Mouse (Mus musculus): ENCODE measurements around the gene Rgs7.

The Rgs7 gene

DNA sequence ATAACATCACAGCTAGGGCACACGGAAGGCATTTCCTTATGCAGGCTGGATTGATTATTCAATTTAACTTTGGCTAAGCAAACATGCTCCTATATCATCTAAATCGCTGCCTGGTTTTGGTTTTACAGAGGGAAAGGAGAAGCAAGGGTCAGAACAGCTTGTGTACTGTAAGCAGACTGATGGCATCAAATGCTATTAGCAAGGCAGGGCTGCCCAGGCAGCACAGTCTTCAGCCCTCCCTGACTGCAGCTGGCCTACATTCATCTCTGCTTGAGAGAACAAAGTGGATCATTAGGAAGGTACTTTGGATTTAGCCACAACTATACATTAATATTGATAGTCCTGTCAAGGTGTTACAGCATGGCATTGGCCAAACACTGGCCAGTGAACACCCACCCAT is 65.2 kb downstream of the Rgs7 start:
- no peak for DNase-seq

DNA sequence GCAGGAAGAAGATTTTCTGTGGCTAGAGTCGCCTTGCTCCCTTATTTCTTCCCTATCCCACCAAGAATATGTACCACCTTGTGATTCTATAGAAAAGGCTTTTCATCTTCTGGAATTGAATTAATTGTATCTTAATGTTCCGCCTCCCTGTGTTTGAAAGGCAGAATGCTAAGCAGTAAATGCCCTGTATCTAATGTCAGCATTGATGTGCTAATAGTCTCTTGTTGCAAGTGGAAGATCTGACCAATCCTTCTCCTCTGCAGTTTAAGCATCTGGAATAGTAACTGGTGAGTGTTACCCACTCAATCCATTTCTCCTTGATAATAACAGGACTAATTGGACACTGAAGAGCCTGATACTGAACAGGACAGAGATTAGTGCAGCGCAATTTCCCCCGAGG is 65.9 kb downstream of the Rgs7 start:
- DNase-seq, result no peak

DNA sequence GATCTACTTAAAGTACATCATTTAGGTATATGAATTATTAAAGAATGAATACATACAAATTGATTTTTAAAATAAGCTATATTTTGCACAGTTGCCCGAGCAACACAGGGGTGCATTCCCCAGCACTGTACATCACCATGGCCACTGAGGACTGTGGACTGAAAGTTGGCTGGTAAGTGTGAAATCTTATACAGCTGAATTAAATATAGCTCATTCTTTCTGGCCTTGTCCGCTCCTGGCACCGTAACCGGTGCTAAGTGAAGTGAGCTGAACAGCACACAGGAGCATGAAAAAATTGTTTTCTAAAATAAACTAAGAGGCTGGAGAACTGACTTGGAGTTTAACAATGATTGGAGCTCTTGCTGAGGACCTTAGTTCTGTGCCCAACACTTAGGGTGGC is 71.4 kb downstream of the Rgs7 start:
- DNase-seq, result no peak

DNA sequence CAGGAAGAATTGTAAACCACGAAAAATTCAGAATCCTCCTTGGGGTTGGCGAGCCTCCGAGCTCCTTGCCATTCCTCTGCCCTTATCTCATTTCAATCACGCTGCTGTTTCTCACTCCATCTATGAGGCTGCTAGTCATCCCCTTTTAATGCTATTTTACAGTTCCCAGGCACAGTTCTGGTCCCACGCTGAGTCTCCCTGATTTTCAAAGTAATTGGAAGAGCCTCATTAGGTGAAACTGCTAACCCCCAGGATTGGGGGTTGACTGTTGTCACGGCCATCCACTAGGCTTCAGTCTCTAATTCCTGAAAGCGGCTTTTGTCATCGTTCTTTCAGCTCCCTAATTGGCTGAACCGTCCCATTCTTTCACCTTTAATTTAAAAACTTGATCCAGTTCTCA is 76.6 kb downstream of the Rgs7 start:
- no peak for DNase-seq

DNA sequence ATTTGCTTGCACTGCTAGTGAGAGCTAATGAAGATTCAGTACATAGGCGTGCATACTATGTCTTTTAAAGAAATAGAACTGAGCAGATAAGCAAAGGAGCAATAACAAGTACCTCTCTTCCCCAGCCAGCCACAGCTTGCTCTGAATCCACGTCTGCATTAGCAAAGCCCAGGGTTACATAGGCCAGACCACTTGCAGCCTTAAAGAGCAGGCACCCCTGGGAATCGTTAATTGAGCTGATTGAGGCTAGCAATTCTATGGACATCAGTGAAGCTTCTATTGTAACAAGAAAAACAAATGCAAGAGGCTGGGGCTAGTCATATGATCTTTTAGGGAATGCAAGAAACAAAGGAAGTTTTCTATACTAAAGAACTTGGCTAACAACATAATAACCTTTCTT is 81.9 kb downstream of the Rgs7 start:
- DNase-seq, result no peak

DNA sequence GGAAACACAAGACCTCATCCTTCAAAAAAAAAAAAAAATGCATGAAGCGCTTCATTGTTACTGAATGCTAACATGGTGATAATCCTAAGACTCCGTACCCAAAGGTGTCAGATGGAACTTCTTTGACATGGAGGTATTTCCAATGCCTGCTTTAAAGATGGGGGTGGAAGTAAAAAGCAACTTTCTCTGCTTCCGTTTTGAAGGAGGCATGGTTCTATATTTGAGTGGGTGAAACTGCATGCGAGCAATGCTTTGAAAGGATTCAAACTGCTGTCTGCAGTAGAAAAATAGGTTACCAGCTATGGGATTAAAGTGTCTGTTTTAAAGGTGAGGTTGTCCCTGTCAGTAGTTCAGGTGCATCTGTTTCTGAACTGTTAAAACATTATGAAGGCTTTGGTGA is 100.4 kb downstream of the Rgs7 start:
- DNase-seq, result no peak

DNA sequence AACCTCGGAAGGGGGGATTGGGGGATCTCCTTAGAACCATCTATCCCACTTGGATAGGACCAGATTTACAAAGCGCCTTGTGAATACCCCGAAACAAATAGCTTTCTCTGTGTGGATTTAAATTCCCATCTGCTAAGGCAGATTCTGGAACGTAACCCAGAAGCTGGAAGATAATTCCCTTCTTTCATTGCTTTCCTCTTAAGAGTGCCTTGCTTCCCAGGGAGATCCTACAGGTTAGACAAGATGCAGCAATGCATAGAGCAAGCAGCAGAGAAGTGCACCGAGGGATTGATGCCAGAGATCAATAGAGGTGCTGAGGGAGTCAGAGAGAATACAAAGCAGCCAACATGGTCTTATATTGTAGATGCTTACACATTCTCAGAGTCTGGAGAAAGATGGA is 103.0 kb downstream of the Rgs7 start:
- no peak for DNase-seq

DNA sequence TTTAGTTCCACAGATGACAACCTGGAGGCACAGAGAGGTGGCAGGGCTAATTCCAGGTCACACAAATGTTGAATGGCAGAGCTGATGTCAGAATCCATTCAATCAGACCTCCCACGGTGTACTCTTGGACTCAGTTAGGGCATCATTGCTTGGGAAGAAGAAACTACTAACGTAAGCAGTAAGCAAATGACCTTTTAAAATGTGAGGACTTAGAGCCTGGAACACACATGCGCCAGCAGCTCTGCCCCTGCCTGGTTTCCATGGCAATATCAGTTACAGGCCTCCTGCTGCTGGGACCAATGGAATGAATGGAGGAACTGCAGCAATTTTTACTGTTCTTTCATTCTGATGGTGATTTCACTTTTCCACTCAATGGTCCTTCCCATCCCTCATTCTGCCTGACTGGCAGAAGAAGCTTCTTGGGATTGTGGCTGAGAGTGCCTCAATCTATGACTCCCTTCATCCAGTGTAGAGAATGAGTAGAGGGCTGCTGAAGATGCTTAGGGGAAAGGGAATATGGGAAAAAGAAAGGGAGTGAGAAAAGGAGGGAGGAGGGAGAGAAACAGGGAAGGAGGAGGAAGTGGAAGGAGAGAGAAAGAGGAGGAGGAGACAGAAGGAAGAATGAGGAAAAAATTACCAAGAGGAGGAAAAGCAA is 106.6 kb downstream of the Rgs7 start:
- DNase-seq, result no peak

DNA sequence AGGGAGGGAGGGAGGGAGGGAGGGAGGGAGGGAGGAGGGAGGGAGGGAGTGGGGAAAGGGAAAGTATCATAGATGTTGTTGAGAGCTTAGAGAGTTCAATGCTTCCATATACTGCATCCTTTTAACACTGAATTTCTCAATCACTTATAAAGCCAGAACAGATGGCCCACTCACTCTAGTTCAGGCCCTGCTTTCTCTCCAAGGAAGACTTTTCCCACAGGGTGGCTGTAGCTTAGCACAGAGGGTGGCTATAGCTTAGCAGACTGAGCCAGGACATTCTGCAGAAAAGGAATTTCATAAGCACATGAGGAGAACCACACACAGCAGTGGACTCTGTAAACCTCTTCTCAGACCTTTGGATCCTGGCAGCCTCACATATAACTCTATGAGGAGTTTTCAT is 119.7 kb downstream of the Rgs7 start:
- DNase-seq, result no peak

DNA sequence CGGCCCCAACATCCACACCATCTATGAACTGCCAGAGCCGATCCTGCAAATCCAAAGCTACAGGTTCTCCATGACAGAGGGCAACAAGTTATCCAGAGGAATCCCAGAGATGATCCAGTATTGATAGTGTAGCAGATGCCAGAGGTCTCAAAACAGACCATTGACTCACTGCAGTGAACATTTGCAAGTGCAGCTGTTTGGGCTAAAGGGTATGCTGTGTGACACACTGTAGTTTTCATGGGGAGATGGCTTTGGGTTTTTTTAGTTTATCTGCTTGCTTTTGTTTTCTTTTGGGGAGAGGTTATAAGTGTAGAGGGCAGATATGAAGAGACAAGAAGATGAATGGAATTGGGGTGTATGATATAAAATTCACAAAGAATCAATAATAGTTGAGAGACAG is 124.2 kb downstream of the Rgs7 start:
- DNase-seq, result no peak

DNA sequence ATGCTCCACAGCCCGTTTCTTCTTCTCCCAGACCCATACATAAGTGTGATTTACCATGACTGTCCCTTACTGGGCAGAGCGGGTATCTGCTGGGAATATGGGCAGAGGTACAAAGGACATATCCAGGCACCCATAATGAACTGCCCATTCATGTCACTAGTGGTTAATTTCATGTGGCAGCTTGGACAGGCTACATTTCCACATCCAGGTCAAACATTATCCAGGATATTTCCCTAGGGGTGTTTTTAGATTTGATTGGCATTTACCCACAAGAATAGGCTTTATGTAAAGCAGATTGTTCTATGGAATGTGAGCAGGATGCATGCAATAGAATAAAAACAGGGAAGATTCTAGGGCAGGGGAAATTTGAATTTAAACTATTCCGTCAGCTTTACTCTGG is 128.7 kb downstream of the Rgs7 start:
- no peak for DNase-seq

DNA sequence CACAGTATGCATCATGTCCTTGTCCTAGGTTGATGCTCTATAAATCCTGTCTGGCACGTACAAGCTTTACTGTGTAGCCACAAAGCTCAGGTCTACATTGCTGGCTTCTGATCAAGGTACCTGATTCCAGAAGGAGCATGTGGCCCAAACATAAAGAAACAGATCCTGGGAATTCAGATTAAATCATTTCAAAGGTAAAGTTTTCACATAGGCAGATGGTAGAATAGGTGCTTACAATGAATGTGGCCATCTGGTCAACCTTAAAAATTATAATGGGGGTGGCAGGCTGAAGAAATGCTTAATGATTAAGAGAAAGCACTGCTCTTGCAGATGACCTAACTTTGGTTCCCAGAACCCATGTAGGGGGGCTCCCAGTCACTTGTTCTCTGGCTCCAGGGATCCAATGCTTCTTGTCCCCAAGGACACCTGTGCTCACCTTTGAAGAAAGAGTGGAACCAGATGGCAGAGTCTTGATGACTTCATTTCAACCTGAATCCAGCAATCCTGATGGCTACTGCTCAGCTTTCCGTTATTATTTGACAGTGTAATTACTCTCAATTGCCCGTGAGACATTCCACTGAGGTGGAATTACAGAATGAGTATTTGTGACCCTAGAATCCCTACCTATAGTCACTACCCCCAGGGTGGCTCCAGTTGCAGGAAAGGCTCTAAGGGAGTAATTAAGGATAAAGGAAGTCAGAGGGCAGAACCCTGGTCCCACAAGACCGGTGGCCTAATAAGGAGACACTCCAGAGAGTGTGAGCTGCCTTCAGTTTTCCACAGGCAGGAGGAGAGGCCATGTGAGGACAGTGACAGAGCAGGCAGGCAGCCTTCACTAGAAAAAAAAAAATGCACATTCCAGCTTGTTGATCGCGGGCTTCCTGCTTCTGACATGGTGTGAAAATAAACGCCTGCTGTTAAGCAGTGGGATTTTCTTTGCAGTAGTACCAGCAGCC is 132.6 kb downstream of the Rgs7 start:
- no peak for DNase-seq

DNA sequence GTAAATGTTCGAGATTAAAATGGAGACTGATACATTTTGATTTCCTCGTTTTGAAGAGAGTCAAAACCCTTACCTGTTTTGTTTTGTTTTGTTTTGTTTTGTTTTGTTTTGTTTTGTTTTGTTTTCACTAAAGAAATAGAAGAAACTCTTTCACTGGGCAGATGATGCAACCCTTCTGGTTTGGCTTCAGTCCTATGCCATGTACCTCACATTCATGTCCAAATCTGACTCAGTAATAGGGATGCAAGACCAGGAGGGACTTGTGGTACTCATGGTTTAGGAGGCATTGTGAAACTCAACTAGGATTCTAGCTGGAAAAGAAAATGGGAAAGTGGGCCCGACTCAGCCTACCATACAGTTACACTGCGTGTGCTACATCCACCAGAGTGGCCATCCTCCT is 139.4 kb downstream of the Rgs7 start:
- no peak for DNase-seq

DNA sequence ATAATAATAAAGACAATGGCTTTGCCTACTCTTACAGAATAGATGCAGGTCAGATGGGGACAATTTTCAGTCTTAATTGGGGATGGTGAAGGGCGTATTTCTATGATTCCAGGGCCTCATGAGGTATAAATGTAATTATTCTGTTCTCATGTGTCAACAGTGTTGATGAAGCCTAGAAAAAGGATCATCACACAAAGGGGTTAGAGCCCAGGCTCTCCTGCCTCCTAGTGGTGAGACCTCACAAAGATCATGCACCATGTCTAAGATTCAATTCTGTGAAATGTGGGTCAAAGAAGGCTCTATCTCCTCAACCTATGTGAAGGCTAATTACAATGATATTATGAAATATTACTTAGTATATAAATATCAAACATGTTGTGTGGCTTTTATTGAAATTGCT is 146.1 kb downstream of the Rgs7 start:
- DNase-seq, result no peak

DNA sequence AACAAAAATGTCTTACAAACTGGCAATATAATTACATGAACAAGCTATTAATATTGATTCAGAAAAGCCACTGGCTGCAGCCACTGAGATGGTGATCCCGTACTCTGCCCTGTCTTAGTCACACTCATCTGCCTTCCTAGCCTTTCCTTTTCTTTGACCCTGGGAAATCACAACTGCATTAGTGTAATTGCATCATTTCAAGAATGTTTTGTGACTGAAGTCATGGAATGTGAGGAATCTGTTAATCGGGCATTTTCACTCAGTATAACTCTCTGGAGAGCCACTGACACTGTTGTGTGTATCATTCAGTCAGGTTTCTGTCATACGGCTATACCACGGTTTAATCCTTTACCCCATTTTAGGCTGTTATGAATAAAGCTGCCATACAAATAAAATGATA is 156.1 kb downstream of the Rgs7 start:
- DNase-seq, result no peak

DNA sequence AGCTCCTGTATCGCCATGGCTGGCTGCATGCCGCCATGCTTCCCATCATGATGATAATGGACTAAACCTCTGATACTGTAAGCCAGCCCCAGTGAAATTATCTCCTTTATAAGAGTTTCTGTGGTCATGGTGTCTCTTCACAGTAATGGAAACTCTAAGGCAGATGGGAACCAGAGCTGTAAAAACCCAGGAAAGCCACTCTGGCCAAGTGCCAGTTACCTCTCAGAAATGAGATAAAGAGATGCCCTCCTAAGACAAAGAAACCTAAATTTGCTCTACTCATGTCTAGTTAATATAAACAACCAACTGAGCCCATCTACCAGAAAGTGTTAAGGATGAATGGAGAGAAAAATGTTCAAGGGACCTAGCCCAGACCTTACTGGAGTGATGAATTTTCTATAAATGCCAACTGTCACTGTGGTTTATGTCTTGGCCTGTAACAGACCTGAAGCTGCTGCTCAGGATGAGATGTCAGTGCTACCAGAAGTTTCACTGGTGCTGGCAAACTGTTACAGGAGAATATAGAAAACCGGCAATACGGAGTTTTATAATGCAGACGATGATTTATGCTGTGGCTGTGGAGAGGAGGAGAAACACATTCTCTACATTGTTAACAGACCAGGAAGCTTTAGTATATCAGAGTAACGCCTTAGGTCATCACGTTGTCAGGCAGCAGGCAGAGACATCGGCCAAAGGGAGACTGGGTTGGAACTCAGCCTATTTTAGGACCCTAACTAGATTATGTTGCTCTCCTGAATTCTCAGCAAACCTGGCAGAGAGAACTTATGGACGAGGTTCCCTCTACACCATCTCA is 159.1 kb downstream of the Rgs7 start:
- no peak for DNase-seq

DNA sequence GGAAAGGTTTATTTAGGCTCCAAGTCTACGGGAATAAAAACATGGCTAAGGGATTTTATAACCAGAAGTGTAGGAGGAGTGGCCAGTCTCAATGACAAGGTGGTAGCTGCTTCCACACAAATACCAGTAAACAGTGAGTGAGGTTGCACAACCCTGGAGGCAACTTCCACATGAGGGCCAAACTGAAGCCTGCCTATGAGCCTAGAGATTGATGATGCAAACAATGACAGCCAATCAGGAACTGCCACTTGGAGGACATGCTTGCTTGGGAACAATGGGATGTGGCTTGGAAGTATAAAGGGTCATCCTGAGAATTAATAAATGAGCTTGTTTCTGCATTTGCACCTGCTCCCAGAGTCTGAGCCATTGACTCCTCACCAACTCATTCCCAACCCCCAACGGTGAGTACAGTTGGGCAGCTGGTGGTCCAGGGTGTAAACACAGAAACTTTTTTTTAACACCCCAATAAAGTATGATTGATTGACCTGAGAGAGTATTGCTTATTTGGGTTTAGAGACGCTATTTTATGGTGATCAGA is 162.3 kb downstream of the Rgs7 start:
- DNase-seq, result no peak

DNA sequence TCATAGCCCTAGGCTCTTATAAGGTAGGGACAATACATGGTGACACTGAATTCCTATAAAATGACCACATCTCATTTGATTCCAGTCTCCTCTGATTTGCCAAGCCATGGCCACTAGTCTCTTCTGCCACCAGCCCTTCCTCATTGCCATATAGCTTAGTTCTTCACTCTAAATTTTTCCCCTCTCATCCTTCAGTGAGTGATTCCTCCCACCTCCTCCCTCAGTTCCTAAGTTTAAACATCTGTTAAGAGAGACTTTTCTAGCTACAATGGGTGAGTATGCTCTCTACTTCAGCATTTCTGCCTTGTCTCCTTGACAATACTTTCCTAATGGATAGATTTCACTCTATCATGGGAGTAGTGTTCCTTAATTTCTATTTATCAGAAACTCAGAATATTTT is 169.5 kb downstream of the Rgs7 start:
- no peak for DNase-seq

DNA sequence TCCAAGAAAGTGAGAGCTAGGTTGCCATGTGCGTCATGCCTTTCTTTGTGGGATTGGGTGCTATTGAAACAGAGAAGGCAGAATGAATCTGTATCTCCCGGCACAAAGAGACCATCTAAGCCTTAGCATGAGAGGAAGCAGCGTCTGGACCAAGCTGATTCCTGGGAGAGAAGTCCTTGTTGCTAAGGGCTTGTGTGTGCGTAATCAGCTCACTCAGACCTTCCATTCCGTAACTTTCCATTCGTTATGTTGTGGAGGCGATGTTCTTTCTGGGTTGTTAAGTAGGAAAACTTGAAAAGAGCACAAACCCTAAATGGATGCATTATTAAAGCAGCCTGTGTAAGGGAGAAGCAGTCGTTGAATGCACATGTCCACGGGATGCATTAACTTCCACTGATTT is 173.1 kb downstream of the Rgs7 start:
- DNase-seq, result no peak

DNA sequence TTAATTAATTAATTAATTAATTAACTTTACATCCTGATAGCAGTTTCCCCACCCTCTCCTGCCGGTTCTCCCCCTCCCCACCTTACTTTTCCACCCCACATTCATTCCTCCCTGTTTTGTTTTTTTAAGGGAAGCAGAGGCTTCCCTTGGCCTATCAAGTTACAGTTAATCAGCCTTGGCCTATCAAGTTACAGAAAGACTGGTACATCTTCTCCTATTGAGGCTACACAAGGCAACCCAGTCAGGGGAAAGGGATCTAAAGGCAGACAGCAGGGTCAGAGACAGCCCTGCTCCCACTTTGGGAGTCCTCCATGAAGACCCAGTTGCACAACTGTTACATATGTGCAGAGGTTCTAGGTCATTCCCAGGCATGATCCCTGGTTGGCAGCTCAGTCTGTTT is 175.0 kb downstream of the Rgs7 start:
- DNase-seq, result no peak

DNA sequence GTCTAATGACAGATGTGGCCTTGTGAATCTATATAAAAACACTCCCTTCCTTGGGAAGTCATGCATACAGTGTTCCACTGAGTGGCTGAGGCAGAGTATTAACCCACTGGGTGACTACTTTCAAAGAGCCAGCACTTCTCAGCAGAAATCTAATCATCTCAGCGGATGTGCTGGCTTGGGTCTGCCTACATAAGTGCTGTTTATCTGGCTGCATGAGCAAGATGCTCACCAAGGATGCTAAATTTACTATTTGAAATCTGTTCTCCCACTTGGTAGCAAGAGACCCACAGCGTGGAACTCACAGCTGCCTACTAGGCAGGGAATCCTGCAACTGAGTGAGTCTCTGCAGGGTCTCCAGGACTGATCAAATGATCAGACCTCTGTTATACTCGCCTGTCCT is 184.7 kb downstream of the Rgs7 start:
- no peak for DNase-seq

DNA sequence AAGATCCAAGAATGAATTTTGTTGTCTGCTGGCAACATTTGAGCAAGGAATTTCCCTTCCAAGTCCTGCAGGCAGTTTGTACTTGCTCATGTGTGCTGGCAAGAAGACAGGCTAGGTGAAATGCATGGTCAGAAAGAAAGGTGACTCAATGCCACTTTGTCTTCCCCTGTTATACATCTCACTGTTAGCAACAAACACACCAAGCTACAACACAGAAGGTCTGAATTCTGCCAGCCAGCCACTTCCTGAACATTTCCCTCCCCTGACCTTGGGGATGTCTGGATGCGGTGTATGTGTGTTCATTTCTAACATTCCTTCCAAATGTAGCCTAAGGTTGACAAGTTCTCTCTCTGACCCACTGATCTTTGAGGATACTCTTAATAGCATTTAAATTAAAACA is 191.4 kb downstream of the Rgs7 start:
- no peak for DNase-seq

DNA sequence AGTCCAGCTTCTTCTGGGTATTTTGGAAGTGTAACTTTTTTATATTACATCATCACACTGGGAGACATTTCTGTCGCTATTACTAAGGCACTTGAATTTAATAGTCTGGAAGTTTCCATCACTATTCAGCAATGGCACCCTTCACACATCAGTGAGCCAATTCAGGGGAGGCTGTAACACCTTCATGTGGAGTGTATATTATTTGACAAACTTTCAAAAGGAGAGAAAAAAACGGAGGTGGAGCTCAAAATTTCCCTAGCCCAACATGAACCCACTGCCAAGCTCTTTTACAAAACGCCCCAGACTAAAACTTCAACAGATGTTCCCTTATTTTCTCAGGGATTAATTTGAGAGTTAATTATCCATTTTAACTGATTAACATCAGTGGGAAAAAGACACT is 191.9 kb downstream of the Rgs7 start:
- no peak for DNase-seq

Data from spleen, adult 18-20 months (tissue).